Mouse (Mus musculus) thymus, postnatal 4 days (tissue): ENCODE measurements around the gene Gm4133.
"Not testable (repeated sequence)": the region's sequence is repeated elsewhere in the genome, so short reads cannot be mapped to it uniquely, and the experiment has no call there.

Experiments
- DNase-seq: peaks from one replicate; pipeline ENCODE4 v3.0.0; 2021

Gene Gm4133

DNA sequence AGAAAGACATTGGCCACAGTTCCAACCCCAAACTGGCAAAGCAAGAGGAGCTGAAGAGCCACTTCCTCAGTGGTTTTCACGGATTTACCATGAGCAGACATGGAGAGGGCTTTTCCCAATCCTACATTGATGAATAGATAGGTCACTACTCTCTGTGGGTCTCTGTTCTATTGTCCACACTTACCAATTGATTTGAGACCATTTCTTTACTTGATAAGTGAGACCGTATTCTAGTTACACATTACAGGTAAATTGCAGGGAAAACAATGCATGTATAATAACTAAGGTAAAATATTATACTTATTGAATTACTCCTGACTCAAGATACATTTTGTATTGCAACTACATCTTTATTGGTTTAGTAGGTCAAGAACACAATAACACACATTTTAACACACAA is at the start of gene Gm4133:
Gm4133 (minus strand) TSS at position 101 of the 400 bp plus-strand sequence.
- DNase-seq: not testable (repeated sequence)

GRCm38 (mm10) chr7:20375310-20375709 is 41.4 kb upstream of the Gm4133 start, which contains the start of gene Gm5728:
Gene Gm5728, minus strand, starts transcription at chr7:20375410.
- DNase-seq: not testable (repeated sequence)
